Mouse (Mus musculus): ENCODE results near the gene Sst.

Sst gene

GRCm38 (mm10) chr16:23885098-23885497, 5.7 kb downstream of the Sst start:
- no peak for DNase-seq (ENCODE audit: low spot score)

- DNase-seq (ENCODE audit: low spot score): no peak
Observed at GRCm38 (mm10) chr16:23855242-23855641, 35.5 kb downstream of the Sst start.

- DNase-seq (ENCODE audit: low spot score): no peak
Observed at GRCm38 (mm10) chr16:23849720-23850119, 41.0 kb downstream of the Sst start.

- DNase-seq (ENCODE audit: low spot score): no peak
Observed at GRCm38 (mm10) chr16:23849176-23849575, 41.6 kb downstream of the Sst start.

GRCm38 (mm10) chr16:23844622-23845021, 46.1 kb downstream of the Sst start:
- peak; percentile 43 for DNase-seq (ENCODE audit: low spot score)

GRCm38 (mm10) chr16:23842609-23843008, 48.1 kb downstream of the Sst start:
- no peak for DNase-seq (ENCODE audit: low spot score)
